Mouse (Mus musculus): Measurements from ENCODE around the gene Spats1. TPM values are rescaled to one million over a fixed set of nuclear protein-coding genes. Genes with fewer than 3 reads are reported as not detected.

The Spats1 gene
- total RNA-seq (2017): not detected in 3 replicates

DNA sequence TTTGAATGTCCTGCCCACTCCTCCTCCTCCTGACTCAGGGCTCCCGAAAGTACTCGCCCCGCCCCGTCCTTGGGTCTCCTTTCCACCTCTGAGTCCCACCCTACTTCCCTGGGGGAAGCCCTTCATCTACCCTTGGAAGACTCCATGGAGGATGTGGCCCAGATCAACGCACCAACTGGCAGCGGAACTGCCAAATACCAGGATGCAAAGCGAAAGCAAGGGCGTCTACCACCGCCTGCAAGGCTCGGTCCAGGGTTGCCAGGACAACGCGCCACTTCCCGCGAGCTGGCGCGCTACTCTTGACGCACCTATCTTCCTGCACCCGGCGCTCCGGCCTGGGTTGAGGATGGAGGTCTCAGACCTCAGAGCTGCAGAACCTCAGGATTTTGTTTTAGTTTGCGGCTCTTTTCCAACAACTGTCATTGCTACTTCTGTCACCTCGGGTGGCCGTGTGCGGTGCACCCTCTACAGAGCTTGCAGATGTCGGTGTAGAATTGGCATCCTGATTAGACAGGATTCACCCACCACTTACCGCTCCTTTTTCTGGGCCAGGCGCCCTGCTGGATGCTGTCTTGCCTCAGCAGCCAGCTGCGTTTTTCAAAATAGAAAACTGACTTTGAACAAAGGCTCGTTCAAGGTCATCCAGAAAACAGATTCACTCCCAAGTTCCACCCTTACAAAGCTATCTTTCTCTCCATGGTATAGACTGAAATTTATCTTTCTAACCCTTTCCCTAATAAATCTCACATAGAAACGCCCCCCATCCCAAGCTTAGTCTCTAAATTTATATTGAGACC, at the start of gene Spats1:
Spats1 (minus strand) TSS at position 747 of the 797 bp plus-strand sequence.
- 0 out of 2 replicates have a peak, but pooled peaks have one; percentile 41 for ATAC-seq (replicated peaks; ENCODE audit: insufficient number of reproducible peaks, low FRiP score, low TSS enrichment, poor library complexity, severe bottlenecking)

DNA sequence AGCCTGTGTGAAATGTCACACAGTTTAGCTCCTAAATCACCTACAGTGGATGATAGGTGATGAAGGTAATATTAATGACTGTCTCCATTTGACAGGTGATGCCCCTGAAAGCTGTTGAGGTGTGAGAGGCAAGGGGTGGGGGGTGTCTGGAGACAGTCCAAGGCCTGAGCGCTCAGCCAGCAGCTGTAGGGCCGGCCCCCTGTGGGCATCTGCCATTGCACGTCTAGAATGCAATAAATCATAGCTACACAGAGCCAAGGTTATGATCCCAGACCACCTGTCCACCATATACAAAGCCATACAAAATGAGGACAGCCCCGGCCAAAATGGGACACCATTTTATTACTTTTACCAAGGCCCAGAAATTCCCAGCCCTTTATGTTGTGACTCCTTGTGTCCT, 49.7 kb upstream of the Spats1 start:
- no peak for ATAC-seq (replicated peaks; ENCODE audit: insufficient number of reproducible peaks, low FRiP score, low TSS enrichment, poor library complexity, severe bottlenecking)

DNA sequence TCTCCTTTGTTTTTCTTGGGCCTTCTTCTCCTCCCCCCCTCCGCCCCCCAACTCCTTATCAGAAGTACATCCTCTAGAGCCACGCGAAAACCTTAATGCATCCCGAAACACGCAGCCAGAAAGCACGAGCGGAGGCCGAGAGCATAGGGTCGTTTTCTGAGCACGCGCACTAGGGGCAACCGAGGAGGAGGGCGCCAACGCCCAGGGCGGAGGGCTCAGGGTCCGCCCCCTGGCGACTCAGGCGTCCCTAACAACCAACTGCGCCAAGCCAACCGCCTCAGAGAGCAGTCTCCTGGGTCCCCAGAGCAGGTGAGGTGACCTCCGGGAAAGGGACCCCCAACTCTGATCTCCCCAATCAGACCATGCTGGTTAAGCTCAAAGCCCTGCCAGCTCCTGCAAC, 48.0 kb upstream of the Spats1 start, which contains the start of gene Tcte1:
Tcte1 (plus strand) TSS at position 172 of the 400 bp plus-strand sequence.
- no peak for ATAC-seq (replicated peaks; ENCODE audit: insufficient number of reproducible peaks, low FRiP score, low TSS enrichment, poor library complexity, severe bottlenecking)

GRCm38 (mm10) chr17:45520136-45520535, 44.9 kb upstream of the Spats1 start:
- no peak for ATAC-seq (replicated peaks; ENCODE audit: insufficient number of reproducible peaks, low FRiP score, low TSS enrichment, poor library complexity, severe bottlenecking)

DNA sequence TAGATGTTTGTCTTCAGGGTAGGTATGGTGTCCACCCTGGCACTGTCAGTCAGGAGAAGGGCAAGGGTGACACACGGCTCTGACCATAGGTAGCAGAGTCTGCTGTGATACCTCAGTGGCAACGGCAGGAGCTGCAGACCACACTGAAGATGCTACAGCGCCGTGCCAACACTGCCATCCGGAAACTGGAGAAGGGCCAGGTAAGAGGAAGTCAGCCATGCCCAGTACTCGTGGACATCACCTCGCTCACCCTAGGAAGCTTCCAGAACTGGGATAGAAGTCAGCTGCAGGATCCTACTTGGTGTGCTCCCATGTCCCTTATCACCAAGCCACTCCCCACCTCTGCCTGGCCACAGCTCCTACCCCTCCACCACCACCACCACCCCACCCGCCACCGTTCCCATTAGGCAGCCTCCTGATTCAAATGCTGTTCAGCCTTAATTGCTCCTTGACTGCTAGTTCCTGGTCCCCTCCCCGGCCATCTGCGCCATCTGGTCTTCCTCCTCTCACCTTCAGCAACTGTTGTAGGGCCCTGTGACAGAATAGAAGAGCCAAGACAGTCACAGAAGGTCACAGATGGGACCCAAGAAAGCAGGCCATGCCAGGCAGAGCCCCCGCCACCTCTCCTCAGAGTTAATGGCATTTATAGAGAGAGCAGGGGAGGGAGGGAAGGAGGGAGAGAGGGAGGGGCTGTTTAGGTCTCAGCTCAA, 43.7 kb upstream of the Spats1 start:
- no peak for ATAC-seq (replicated peaks; ENCODE audit: insufficient number of reproducible peaks, low FRiP score, low TSS enrichment, poor library complexity, severe bottlenecking)

DNA sequence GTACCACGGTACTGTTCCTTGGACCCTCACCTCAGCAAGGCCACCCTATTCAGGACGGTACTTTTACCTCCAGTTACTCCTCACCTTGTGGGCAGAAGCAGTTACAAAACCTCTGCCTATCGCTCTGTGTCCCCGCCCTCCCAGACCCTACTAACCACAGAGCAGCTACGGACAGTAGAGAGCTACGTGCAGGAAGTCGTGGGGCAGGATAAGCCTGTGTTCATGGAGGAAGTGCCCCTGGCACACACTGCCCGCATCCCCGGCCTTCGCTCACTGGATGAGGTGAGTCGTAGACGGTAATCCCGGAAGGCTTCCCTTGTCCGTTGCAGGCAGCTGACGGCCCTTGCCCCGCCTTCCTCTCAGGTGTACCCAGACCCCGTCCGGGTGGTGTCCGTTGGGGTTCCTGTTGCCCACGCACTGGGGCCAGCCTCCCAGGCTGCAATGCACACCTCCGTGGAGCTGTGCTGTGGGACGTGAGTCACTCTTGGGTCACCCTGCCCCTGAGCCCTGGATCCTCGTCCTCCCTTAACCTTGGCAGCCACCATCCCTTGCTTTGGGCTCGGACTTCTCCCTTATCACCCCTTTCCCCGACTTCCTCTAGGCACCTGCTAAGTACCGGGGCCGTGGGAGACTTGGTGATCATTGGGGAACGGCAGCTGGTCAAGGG, 42.5 kb upstream of the Spats1 start:
- no peak for ATAC-seq (replicated peaks; ENCODE audit: insufficient number of reproducible peaks, low FRiP score, low TSS enrichment, poor library complexity, severe bottlenecking)

DNA sequence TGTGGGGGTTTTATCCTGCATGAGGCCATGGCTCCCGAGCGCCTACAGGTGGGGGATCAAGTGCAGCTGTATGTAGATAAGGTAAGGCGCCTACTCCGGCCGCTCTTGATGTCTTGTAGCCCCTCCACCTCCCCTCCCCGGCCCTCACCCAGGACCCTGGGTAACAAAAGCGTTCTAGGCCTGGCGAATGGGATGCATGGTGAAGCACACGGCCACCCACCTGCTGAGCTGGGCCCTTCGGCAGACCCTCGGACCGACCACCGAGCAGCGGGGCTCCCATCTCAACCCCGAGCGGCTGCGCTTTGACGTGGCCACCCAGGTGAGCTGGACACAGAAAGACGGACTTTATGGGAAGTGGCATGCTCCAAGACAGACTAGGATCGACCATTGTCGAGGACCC, 41.9 kb upstream of the Spats1 start:
- ATAC-seq (replicated peaks; ENCODE audit: insufficient number of reproducible peaks, low FRiP score, low TSS enrichment, poor library complexity, severe bottlenecking): no peak

- peak; percentile 60 for ATAC-seq (replicated peaks; ENCODE audit: insufficient number of reproducible peaks, low FRiP score, low TSS enrichment, poor library complexity, severe bottlenecking)
These were observed 41.3 kb upstream of the Spats1 start for GRCm38 (mm10) chr17:45516488-45516887.

- no peak for ATAC-seq (replicated peaks; ENCODE audit: insufficient number of reproducible peaks, low FRiP score, low TSS enrichment, poor library complexity, severe bottlenecking)
These were observed 40.6 kb upstream of the Spats1 start for GRCm38 (mm10) chr17:45515806-45516205.

DNA sequence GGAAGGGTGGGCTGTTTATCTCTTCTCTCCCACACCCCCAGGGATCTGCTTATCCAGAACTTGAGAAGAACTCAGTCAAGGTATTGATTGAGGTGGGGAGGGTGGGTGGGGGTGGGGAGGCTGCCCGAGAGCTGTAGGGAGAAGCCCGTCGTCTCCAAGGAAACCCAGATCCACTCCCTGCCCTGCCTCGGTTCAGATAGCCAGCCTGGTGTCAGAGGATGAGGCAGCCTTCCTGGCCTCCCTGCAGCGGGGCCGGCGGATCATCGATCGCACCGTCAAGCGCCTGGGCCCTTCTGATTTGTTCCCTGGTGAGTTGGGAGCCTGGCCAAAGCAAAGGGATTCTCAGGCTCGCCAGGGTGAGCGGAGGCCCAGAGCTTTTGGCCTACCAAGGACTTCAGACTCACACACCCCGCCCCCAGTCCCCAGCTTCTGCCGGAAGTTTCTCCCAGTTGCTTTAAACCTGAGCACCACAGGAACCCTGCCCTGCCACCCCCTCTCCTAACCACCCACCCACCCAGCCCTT, 40.0 kb upstream of the Spats1 start:
- ATAC-seq (replicated peaks; ENCODE audit: insufficient number of reproducible peaks, low FRiP score, low TSS enrichment, poor library complexity, severe bottlenecking): no peak

DNA sequence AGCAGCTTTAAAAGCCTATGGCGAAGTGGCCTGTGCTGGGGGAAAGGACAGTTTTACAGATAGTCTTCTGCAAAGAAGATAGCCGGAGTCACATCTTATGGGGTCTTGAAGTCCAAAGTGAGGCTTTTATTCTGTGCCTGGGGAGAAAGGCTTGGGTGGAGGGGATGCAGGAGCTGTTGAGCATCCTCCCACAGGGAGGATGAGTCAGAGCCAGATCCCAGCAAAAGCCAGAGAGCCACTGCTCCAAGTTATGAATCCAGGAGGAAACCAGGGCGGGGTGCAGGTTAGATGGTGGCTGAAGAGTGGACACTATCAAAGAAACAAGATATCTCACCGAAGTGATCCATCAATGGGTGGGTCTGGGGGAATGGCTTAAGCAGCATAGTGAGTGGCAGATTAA, 36.5 kb upstream of the Spats1 start:
- ATAC-seq (replicated peaks; ENCODE audit: insufficient number of reproducible peaks, low FRiP score, low TSS enrichment, poor library complexity, severe bottlenecking): no peak

GRCm38 (mm10) chr17:45510871-45511270, 35.7 kb upstream of the Spats1 start:
- ATAC-seq (replicated peaks; ENCODE audit: insufficient number of reproducible peaks, low FRiP score, low TSS enrichment, poor library complexity, severe bottlenecking): no peak

DNA sequence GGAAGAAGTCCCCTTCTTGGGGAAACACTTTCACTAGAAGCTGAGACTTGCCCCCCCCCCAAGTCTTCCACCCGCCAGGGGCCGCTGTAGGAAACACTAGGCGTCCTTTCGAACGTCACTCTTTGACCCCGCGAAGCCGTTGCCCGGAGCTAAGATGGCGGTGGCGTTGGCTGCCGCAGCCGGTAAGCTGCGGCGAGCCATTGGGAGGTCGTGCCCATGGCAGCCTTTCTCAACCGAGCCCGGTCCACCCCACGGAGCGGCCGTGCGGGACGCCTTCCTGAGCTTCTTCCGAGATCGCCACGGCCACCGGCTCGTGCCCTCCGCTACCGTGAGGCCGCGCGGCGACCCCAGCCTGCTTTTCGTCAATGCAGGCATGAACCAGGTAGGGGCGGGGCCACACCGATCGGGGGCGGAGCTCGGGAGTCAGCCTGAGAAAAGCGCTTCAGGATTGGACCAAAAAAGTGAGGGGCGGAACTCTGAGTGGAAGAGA, 31.5 kb upstream of the Spats1 start, which contains the start of gene Aars2:
Aars2 (plus strand) TSS at position 142 of the 490 bp plus-strand sequence.
- ATAC-seq (replicated peaks; ENCODE audit: insufficient number of reproducible peaks, low FRiP score, low TSS enrichment, poor library complexity, severe bottlenecking): peak; percentile 89

GRCm38 (mm10) chr17:45505941-45506465, 30.8 kb upstream of the Spats1 start:
- no peak for ATAC-seq (replicated peaks; ENCODE audit: insufficient number of reproducible peaks, low FRiP score, low TSS enrichment, poor library complexity, severe bottlenecking)

DNA sequence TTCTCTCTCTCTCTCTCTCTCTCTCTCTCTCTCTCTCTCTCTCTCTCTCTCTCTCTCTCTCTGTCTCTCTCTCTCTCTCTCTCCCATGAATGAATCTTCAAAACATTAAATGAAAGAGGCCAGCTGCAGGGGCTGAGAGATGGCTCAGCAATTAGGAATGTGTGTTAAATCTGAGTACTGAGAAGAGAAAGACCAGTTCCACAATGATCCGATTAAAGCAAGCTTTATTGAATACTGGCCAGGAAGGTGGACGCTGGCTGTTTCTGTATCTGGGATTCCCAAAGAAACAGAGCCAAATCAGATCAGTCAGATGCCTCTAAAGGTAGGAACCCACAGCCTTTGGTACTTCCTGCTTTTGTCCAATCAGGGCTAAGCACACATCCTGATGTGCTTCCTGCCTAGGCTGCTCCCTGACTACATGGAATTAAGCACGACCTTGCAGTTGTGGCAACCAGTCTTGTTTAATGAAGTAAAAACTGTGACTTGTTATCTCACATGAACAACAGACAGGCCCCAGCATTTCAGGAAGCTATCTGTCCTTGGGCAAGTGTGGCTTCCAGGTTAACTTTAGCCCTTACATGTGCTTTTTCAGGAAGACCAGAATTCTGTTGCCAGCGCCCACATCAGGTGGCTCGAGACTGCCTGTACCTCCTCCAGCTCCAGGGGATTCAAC, 28.2 kb upstream of the Spats1 start:
- ATAC-seq (replicated peaks; ENCODE audit: insufficient number of reproducible peaks, low FRiP score, low TSS enrichment, poor library complexity, severe bottlenecking): no peak

- ATAC-seq (replicated peaks; ENCODE audit: insufficient number of reproducible peaks, low FRiP score, low TSS enrichment, poor library complexity, severe bottlenecking): no peak
These were observed 27.1 kb upstream of the Spats1 start for GRCm38 (mm10) chr17:45502324-45502723.

GRCm38 (mm10) chr17:45500981-45501380, 25.8 kb upstream of the Spats1 start:
- ATAC-seq (replicated peaks; ENCODE audit: insufficient number of reproducible peaks, low FRiP score, low TSS enrichment, poor library complexity, severe bottlenecking): no peak

- no peak for ATAC-seq (replicated peaks; ENCODE audit: insufficient number of reproducible peaks, low FRiP score, low TSS enrichment, poor library complexity, severe bottlenecking)
These were observed 24.3 kb upstream of the Spats1 start for GRCm38 (mm10) chr17:45499516-45499915.
